Mouse (Mus musculus): ENCODE measurements at regions not wholly inside any gene's neighbourhood (a gene's known extent, or its start where the extent isn't known, plus 50 kb on each side); places are given as distances from the start of the nearest gene placed in this dataset.

GRCm38 (mm10) chr9:57313876-57314275 lies 51.5 kb upstream of the 1700017B05Rik start:
- in situ Hi-C loops (cut with MboI; ENCODE audit: low sequenced_read_pairs in 2 of 2, unreplicated experiment in 2 of 2): no loop called here
- Histone ChIP-seq H3K4me3 (ENCODE audit: insufficient read depth in 1 of 2, low read depth in 1 of 2, low read length in 2 of 2, poor library complexity in 1 of 2, severe bottlenecking in 1 of 2) (no peak overlapping the region), H3K9me3 (ENCODE audit: control insufficient read depth, insufficient read depth, low read depth, low read length) (no peaks in the 10 kb centered on the region), H3K36me3 (ENCODE audit: control insufficient read depth, insufficient read depth, low read length, poor library complexity, severe bottlenecking) (no peaks in the 10 kb centered on the region), H3K27ac (ENCODE audit: insufficient read depth, low read depth, low read length, poor library complexity, severe bottlenecking) (no peak overlapping the region), H3K4me1 (ENCODE audit: control insufficient read depth in 2 of 2, insufficient read depth in 2 of 2, low read length in 2 of 2, poor library complexity in 1 of 2) (peaks cover 2 to 7% of the 10 kb centered on the region in 2 experiments; a peak in 1 of 4 replicates), H3K9ac (ENCODE audit: insufficient read depth, low read depth, low read length, poor library complexity, severe bottlenecking) (no peak overlapping the region)
- no peak for DNase-seq (ENCODE audit: low read depth, low spot score)
- TF ChIP-seq ZC3H11A (IDR thresholded peaks at IDR 0.05; ENCODE audit: borderline replicate concordance, low read depth, low read length) (no peak), CHD2 (IDR thresholded peaks at IDR 0.05; ENCODE audit: low read depth, low read length) (no peak), ZNF384 (IDR thresholded peaks at IDR 0.05; ENCODE audit: low read depth, low read length) (no peak), HCFC1 (IDR thresholded peaks at IDR 0.05; ENCODE audit: borderline replicate concordance, insufficient read depth, low read length) (no peak), MAFK (IDR thresholded peaks at IDR 0.05; ENCODE audit: insufficient read depth, low read depth, low read length) (no peak)

- no peak overlapping the region for H3K4me3 ChIP-seq (ENCODE audit: insufficient read depth in 1 of 2, low read depth in 1 of 2, low read length in 2 of 2, poor library complexity in 1 of 2, severe bottlenecking in 1 of 2)
- peaks cover 2 to 5% of the 10 kb centered on the region in 2 experiments; a peak in 1 of 4 replicates for H3K4me1 ChIP-seq (ENCODE audit: control insufficient read depth in 2 of 2, insufficient read depth in 2 of 2, low read length in 2 of 2, poor library complexity in 1 of 2)
- in situ Hi-C loops (cut with MboI; ENCODE audit: low sequenced_read_pairs in 2 of 2, unreplicated experiment in 2 of 2): no loop called here
- DNase-seq (ENCODE audit: low read depth, low spot score): no peak
- H3K9me3 ChIP-seq (ENCODE audit: control insufficient read depth, insufficient read depth, low read depth, low read length): no peaks in the 10 kb centered on the region
- TF ChIP-seq ZC3H11A (IDR thresholded peaks at IDR 0.05; ENCODE audit: borderline replicate concordance, low read depth, low read length): no peak
- no peak for TF ChIP-seq HCFC1 (IDR thresholded peaks at IDR 0.05; ENCODE audit: borderline replicate concordance, insufficient read depth, low read length)
- TF ChIP-seq MAFK (IDR thresholded peaks at IDR 0.05; ENCODE audit: insufficient read depth, low read depth, low read length): no peak
- TF ChIP-seq CHD2 (IDR thresholded peaks at IDR 0.05; ENCODE audit: low read depth, low read length): no peak
- TF ChIP-seq ZNF384 (IDR thresholded peaks at IDR 0.05; ENCODE audit: low read depth, low read length): no peak
- H3K27ac ChIP-seq (ENCODE audit: insufficient read depth, low read depth, low read length, poor library complexity, severe bottlenecking): no peak overlapping the region
- no peaks in the 10 kb centered on the region for H3K36me3 ChIP-seq (ENCODE audit: control insufficient read depth, insufficient read depth, low read length, poor library complexity, severe bottlenecking)
- H3K9ac ChIP-seq (ENCODE audit: insufficient read depth, low read depth, low read length, poor library complexity, severe bottlenecking): no peak overlapping the region
Measured at GRCm38 (mm10) chr9:57312521-57312920, 50.1 kb upstream of the 1700017B05Rik start.
